Comparison of ENCODE assay signal across 8 mouse cellular contexts in the genomic region with DNA sequence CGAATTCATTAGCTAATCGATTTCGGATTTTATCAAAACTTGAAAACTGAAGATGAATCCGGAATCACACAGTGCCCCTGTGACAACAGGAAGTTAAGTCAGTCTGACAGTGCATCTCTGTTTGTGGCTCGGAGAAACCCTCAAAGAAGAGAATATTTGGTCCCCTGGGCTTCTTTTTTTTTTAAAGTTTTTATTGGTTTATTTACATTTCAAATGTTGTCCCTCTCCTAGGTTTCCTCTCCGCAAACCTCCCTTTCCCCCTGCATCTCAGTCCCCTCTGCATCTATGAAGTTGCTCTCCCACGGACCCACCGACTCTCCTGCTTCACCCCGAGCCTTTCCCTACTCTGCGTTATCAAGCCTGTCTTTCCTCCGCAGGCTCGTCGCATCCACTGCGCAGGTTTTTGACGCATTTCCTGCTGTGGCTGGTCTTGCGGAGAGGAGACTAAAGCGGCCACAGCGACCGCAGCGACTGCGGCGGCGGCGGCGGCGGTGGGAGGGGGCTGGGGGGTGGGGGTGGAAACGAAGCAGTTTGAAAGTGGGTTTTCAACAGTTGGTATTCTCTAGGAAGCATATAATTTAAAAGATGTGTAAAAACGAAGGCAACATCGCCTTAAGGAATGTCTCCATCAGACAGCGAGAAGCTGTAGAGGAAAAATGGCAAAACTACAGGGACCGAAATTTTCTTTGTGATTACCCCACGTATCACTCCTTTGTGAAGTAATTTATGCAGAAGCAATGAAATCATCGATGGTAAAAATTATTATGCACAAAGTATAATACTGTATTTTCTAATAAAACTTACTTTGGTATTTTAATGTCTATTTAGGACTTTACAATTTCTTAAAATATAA.
A peak's percentile ranks its signal among the peaks of the same experiment; 100 is the strongest.
DNase-seq lines count a peak whose midpoint lies in the region; ATAC-seq lines count a peak whose summit lies in the region.
"Not testable (repeated sequence)": the region's sequence is repeated elsewhere in the genome, so short reads cannot be mapped to it uniquely, and the experiment has no call there.

No protein-coding gene starts in this region.

- DNase-seq in adrenal gland, adult 8-10 months, result peak; percentile 2
- peak; percentile 82 for DNase-seq in embryo, embryonic 10 days (ENCODE audit: low spot score)
- DNase-seq in frontal cortex, postnatal 36 days (ENCODE audit: low spot score in 2 of 2), result peak; percentile 55 to 64
- peak; percentile 25 for DNase-seq in layer of hippocampus, adult 9-11 months
- peak; percentile 57 for DNase-seq in testis, postnatal 10 days (ENCODE audit: low spot score)

- not testable (repeated sequence) for H3K27me3 ChIP-seq in hindbrain, embryonic 15.5 days; liver, embryonic 16.5 days (ENCODE audit: control insufficient read depth, insufficient read depth, low read depth, low read length); neural tube, embryonic 13.5 days

- H3K4me3 ChIP-seq in hindbrain, embryonic 15.5 days, result peak overlapping the region; percentile 42
- peak overlapping the region; percentile 28 for H3K4me3 ChIP-seq in liver, embryonic 16.5 days (ENCODE audit: low read depth, low read length)
- peak overlapping the region; percentile 39 for H3K4me3 ChIP-seq in neural tube, embryonic 13.5 days

- H3K9ac ChIP-seq in hindbrain, embryonic 15.5 days, result peak overlapping the region; percentile 27; the same call in 1 of the 2 replicates
- H3K9ac ChIP-seq in liver, embryonic 16.5 days (ENCODE audit: low read depth, low read length), result not testable (repeated sequence)
- H3K9ac ChIP-seq in neural tube, embryonic 13.5 days, result peak overlapping the region; percentile 58

- 14% methylated on average over 33 of the region's 33 CpGs for WGBS in hindbrain, embryonic 15.5 days
- WGBS in liver, embryonic 16.5 days (ENCODE audit: insufficient replicate concordance), result 10% methylated on average over 33 of the region's 33 CpGs
- WGBS in neural tube, embryonic 13.5 days, result 12% methylated on average over 33 of the region's 33 CpGs

- H3K36me3 ChIP-seq in hindbrain, embryonic 15.5 days; liver, embryonic 16.5 days (ENCODE audit: control insufficient read depth, insufficient read depth); neural tube, embryonic 13.5 days: not testable (repeated sequence)

- ATAC-seq in hindbrain, embryonic 15.5 days (ENCODE audit: low FRiP score, low read depth), result peak; percentile 98
- ATAC-seq in liver, embryonic 16.5 days (ENCODE audit: low read depth), result not testable (repeated sequence)
- peak; percentile 98 for ATAC-seq in neural tube, embryonic 13.5 days (ENCODE audit: low read depth)

- H3K9me3 ChIP-seq in hindbrain, embryonic 15.5 days; liver, embryonic 16.5 days (replicated peaks; ENCODE audit: control insufficient read depth, low read length); neural tube, embryonic 13.5 days: not testable (repeated sequence)

- not testable (repeated sequence) for H3K4me1 ChIP-seq in hindbrain, embryonic 15.5 days (replicated peaks); liver, embryonic 16.5 days (ENCODE audit: control insufficient read depth, low read depth, low read length); neural tube, embryonic 13.5 days (replicated peaks)

- peak overlapping the region; percentile 75 for H3K27ac ChIP-seq in hindbrain, embryonic 15.5 days (replicated peaks)
- not testable (repeated sequence) for H3K27ac ChIP-seq in liver, embryonic 16.5 days (ENCODE audit: low read length)
- H3K27ac ChIP-seq in neural tube, embryonic 13.5 days (replicated peaks), result peak overlapping the region; percentile 67

- H3K4me2 ChIP-seq in hindbrain, embryonic 15.5 days, result peak overlapping the region; percentile 44
- peak overlapping the region; percentile 44 for H3K4me2 ChIP-seq in liver, embryonic 16.5 days (ENCODE audit: low read depth, low read length)
- peak overlapping the region; percentile 45 for H3K4me2 ChIP-seq in neural tube, embryonic 13.5 days

Comparison
In these comparisons a context has a peak if more than half of its experiments do, and no peak if none do; other contexts are left out.
1. DNase-seq: peak in every context shown above with its lines; median percentile 82 in embryo, embryonic 10 days; 60 in frontal cortex, postnatal 36 days; 57 in testis, postnatal 10 days; 25 in layer of hippocampus, adult 9-11 months; 2 in adrenal gland, adult 8-10 months.